Mouse (Mus musculus) neutrophil, adult 83 days (primary cell): ENCODE data around the gene Gm4922. TPM values are rescaled to one million over a fixed set of nuclear protein-coding genes. Genes with fewer than 3 reads are reported as not detected.

Source experiments
- total RNA-seq, 2 experiments: library from RNA; stranded (reverse); gene quantifications; one replicate each; pipeline ENCODE4 v1.2.4; 2023

The Gm4922 gene
- not detected for total RNA-seq

GRCm38 (mm10) chr10:18786693-18787092 is at the start of gene Gm4922:
Gene Gm4922 (minus strand): TSS chr10:18786793.

DNA sequence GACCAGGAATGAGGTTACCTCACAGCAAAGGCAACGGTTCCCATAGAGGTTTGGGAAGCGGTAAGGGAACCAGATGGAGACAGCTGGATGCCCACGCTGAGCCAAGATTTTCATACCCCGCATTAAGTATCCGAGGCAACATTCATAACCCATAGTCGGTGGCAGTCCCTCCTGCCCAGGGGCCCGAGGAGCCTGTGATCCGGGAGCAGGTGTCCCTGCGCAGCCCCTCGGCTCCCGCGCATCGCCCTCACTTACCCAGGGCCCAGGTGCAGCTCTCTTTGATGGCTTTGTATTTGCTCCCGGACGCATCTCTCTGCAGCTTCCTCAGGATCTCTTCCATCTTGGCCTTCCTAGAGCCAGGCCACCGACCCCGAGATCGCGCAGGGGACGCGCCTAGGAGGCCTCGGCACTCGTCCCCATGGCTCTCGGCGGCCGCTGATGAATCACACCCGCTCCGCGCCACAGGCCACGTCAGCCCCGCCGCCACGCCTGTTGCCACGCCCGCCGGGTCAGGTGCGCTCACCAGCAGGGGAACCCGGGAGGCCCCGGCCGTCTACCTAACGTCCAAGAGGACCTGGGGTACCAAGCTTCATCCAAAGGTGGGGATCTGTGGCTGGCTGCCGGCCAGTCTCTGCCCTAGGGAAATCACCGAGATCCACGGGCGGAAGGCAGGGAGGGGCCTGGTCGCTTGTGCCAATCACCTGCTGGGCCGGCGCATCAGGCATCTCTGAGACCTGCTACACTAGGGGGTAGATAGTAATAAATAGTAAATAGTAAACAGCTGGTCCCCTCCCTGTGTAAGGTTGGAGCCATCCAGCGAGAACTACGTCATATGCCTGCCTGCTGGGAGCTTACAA is 43.1 kb downstream of the Gm4922 start, which contains the start of gene Arfgef3:
Gene Arfgef3 (minus strand): TSS at position 664 of the 857 bp plus-strand sequence.

Other genes with a start within 250 kb of the Gm4922 start
- gene Hebp2, start 240.7 kb downstream of the Gm4922 start, total RNA-seq: under 1 TPM in 1 of 2 experiments, not detected in 1; 0.22 TPM
- gene Arfgef3, start 42.8 kb downstream of the Gm4922 start, total RNA-seq: under 1 TPM; 0.09 to 0.11 TPM
- 10 to 100 TPM; 32.8 to 34.1 TPM for gene Perp, start 58.2 kb upstream of the Gm4922 start, total RNA-seq
- gene Tnfaip3, start 228.9 kb upstream of the Gm4922 start, total RNA-seq: 100 to 1,000 TPM; 394 to 538 TPM